Mouse (Mus musculus) myocyte (in vitro differentiated cells): ENCODE measurements at regions not wholly inside any gene's neighbourhood (a gene's known extent, or its start where the extent isn't known, plus 50 kb on each side); places are given as distances from the start of the nearest gene placed in this dataset.

Experiments
- CEBPB ChIP-seq: IDR thresholded peaks from 2 replicates; pipeline ENCODE4 v1.6.1; 2011; ENCODE audit warnings: mild to moderate bottlenecking, moderate library complexity; ENCODE audit not compliant: poor library complexity, insufficient read depth, severe bottlenecking
- E2F4 ChIP-seq: IDR thresholded peaks from one replicate; pipeline ENCODE4 v1.6.1; 2011; ENCODE audit warnings: mild to moderate bottlenecking, control low read depth, moderate library complexity; ENCODE audit not compliant: insufficient read depth
- MAX ChIP-seq: IDR thresholded peaks from one replicate; pipeline ENCODE4 v1.6.1; 2011; ENCODE audit warnings: low read depth, mild to moderate bottlenecking, control low read depth
- MYOD1 ChIP-seq, 3 experiments: IDR thresholded peaks; one replicate each; pipeline ENCODE4 v1.6.1; 2011; ENCODE audit warnings: control low read depth in 2 of 3, low read depth in 2 of 3, mild to moderate bottlenecking in 2 of 3, moderate library complexity in 1 of 3; ENCODE audit not compliant: insufficient read length in 2 of 3, control insufficient read depth in 1 of 3
- MYOG ChIP-seq, 3 experiments: IDR thresholded peaks; one replicate each; pipeline ENCODE4 v1.6.1; 2011; ENCODE audit warnings: control low read depth in 2 of 3, low read depth in 2 of 3, mild to moderate bottlenecking in 2 of 3; ENCODE audit not compliant: insufficient read length in 2 of 3, control insufficient read depth in 1 of 3, insufficient read depth in 1 of 3
- POLR2A ChIP-seq: IDR thresholded peaks from one replicate; pipeline ENCODE4 v1.6.1; 2011; ENCODE audit warnings: low read depth, mild to moderate bottlenecking, control low read depth, moderate library complexity; ENCODE audit not compliant: insufficient read length
- POLR2AphosphoS2 ChIP-seq: IDR thresholded peaks from one replicate; pipeline ENCODE4 v1.6.1; 2011; ENCODE audit warnings: low read depth, control low read depth; ENCODE audit not compliant: insufficient read length
- REST ChIP-seq: IDR thresholded peaks from one replicate; pipeline ENCODE4 v1.6.1; 2011; ENCODE audit warnings: mild to moderate bottlenecking, control low read depth, moderate library complexity; ENCODE audit not compliant: insufficient read depth, insufficient read length
- SRF ChIP-seq: IDR thresholded peaks from one replicate; pipeline ENCODE4 v1.6.1; 2011; ENCODE audit warnings: low read depth; ENCODE audit not compliant: control insufficient read depth, insufficient read length
- TCF12 ChIP-seq: IDR thresholded peaks from one replicate; pipeline ENCODE4 v1.6.1; 2011; ENCODE audit warnings: mild to moderate bottlenecking, control low read depth; ENCODE audit not compliant: poor library complexity, insufficient read depth, severe bottlenecking
- TCF3 ChIP-seq: IDR thresholded peaks from one replicate; pipeline ENCODE4 v1.6.1; 2011; ENCODE audit warnings: low read depth, control low read depth; ENCODE audit not compliant: insufficient read length
- USF1 ChIP-seq: IDR thresholded peaks from one replicate; pipeline ENCODE4 v1.6.1; 2011; ENCODE audit warnings: low read depth, mild to moderate bottlenecking, control low read depth, moderate library complexity

- TF ChIP-seq POLR2A, result no peak
- no peak for TF ChIP-seq MYOD1 (IDR thresholded peaks at IDR 0.05; ENCODE audit: control insufficient read depth in 1 of 3, insufficient read length in 2 of 3, low read depth in 2 of 3)
- TF ChIP-seq TCF12, result no peak
- no peak for TF ChIP-seq MAX
- no peak for TF ChIP-seq USF1
- TF ChIP-seq CEBPB, result no peak
- no peak for TF ChIP-seq MYOG (IDR thresholded peaks at IDR 0.05; ENCODE audit: control insufficient read depth in 1 of 3, insufficient read depth in 1 of 3, insufficient read length in 2 of 3, low read depth in 2 of 3)
- no peak for TF ChIP-seq POLR2AphosphoS2
- TF ChIP-seq SRF, result no peak
- no peak for TF ChIP-seq TCF3
- no peak for TF ChIP-seq E2F4
- no peak for TF ChIP-seq REST
Measured at GRCm38 (mm10) chr10:118973324-118973723, 103.3 kb upstream of the Dyrk2 start.
